Mouse (Mus musculus) embryonic facial prominence, embryonic 10.5 days (tissue): ENCODE measurements around the gene Ifi206. TPM values are rescaled to one million over a fixed set of nuclear protein-coding genes. Genes with fewer than 3 reads are reported as not detected.

Experiments
- DNase-seq: peaks from one replicate; pipeline ENCODE4 v3.0.0-alpha.2; 2017; ENCODE audit warnings: low spot score
- H3K27ac ChIP-seq: fragments of 300-500 bp; sonication (generic); replicated peaks from 2 replicates; pipeline ENCODE4 v1.5.1; 2016; ENCODE audit warnings: mild to moderate bottlenecking
- H3K27me3 ChIP-seq: fragments of 300-500 bp; sonication (generic); replicated peaks from 2 replicates; pipeline ENCODE4 v1.6.1; 2016; ENCODE audit warnings: low read depth, mild to moderate bottlenecking; ENCODE audit not compliant: poor library complexity, severe bottlenecking
- H3K36me3 ChIP-seq: fragments of 300-500 bp; sonication (generic); replicated peaks from 2 replicates; pipeline ENCODE4 v1.6.1; 2016; ENCODE audit warnings: mild to moderate bottlenecking, moderate library complexity
- H3K4me1 ChIP-seq: fragments of 300-500 bp; sonication (generic); 2 replicates; pipeline ENCODE4 v1.6.1; 2016
- H3K4me3 ChIP-seq: fragments of 300-500 bp; sonication (generic); 2 replicates; pipeline ENCODE4 v1.5.1; 2016; ENCODE audit warnings: mild to moderate bottlenecking, moderate library complexity
- H3K9me3 ChIP-seq: fragments of 300-500 bp; sonication (generic); 2 replicates; pipeline ENCODE4 v1.6.1; 2016; ENCODE audit warnings: mild to moderate bottlenecking
- WGBS: fragments of 180-500 bp; shearing (Covaris S2); methylation state at CpG from one replicate; pipeline ENCODE4 v1.1.7; 2016; 5-methylcytosine and 5-hydroxymethylcytosine counted together
- polyA plus RNA-seq: library from polyadenylated mRNA; unstranded; fragments of >200 nt; fragmentation: Nextera tagmentation; extraction: Ambion mirVana; gene quantifications from 2 replicates; pipeline ENCODE4 v1.2.1, GENCODE M21; 2016

Ifi206 gene
- polyA plus RNA-seq, 1 experiment from 2014 or later, result not detected

GRCm38 (mm10) chr1:173441210-173441609 lies 49.6 kb downstream of the Ifi206 start:
- Histone ChIP-seq H3K4me1 (no peaks in the 10 kb centered on the region), H3K4me3 (no peak overlapping the region), H3K36me3 (no peaks in the 10 kb centered on the region), H3K9me3 (no peaks in the 10 kb centered on the region), H3K27ac (no peak overlapping the region), H3K27me3 (no peaks in the 10 kb centered on the region)
- no peak for DNase-seq
- 78% methylated on average over 4 of the region's 4 CpGs for WGBS

GRCm38 (mm10) chr1:173440681-173441080 lies 50.2 kb downstream of the Ifi206 start:
- H3K4me1 ChIP-seq, result no peaks in the 10 kb centered on the region
- H3K4me3 ChIP-seq, result no peak overlapping the region
- H3K36me3 ChIP-seq, result no peaks in the 10 kb centered on the region
- no peaks in the 10 kb centered on the region for H3K27me3 ChIP-seq
- no peaks in the 10 kb centered on the region for H3K9me3 ChIP-seq
- WGBS, result 85% methylated on average over 1 of the region's 1 CpGs
- H3K27ac ChIP-seq, result no peak overlapping the region
- no peak for DNase-seq

GRCm38 (mm10) chr1:173437161-173437953 lies 53.5 kb downstream of the Ifi206 start:
- 83% methylated on average over 6 of the region's 6 CpGs for WGBS
- no peak for DNase-seq
- no peaks in the 10 kb centered on the region for H3K36me3 ChIP-seq
- H3K27me3 ChIP-seq, result no peaks in the 10 kb centered on the region
- no peak overlapping the region for H3K4me3 ChIP-seq
- no peak overlapping the region for H3K27ac ChIP-seq
- H3K9me3 ChIP-seq, result no peaks in the 10 kb centered on the region
- no peaks in the 10 kb centered on the region for H3K4me1 ChIP-seq

DNA sequence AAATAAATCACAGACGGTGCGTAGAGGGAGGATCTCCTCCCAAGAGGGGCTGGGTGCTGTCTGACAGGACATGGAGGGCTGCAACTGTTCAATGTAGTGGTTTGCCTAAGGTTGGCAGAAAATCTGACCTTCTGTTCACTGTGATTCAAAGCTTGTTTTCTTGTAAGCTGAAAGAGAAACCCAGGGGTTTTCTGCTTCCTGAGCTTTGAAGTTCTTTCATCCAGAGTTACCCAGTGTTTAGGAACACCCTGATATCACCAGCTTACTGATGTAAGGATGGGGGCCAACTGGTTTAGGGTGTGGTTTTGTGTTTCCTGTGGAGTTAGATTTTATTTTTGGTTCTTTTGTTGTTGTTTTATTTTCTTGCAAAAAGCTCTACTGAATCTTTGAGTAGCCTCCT lies 58.4 kb downstream of the Ifi206 start:
- Histone ChIP-seq H3K4me3 (no peak overlapping the region), H3K27me3 (no peaks in the 10 kb centered on the region), H3K36me3 (no peaks in the 10 kb centered on the region), H3K4me1 (no peaks in the 10 kb centered on the region), H3K9me3 (no peaks in the 10 kb centered on the region), H3K27ac (no peak overlapping the region)
- 86% methylated on average over 2 of the region's 2 CpGs for whole genome bisulfite sequencing
- DNase-seq, result no peak

DNA sequence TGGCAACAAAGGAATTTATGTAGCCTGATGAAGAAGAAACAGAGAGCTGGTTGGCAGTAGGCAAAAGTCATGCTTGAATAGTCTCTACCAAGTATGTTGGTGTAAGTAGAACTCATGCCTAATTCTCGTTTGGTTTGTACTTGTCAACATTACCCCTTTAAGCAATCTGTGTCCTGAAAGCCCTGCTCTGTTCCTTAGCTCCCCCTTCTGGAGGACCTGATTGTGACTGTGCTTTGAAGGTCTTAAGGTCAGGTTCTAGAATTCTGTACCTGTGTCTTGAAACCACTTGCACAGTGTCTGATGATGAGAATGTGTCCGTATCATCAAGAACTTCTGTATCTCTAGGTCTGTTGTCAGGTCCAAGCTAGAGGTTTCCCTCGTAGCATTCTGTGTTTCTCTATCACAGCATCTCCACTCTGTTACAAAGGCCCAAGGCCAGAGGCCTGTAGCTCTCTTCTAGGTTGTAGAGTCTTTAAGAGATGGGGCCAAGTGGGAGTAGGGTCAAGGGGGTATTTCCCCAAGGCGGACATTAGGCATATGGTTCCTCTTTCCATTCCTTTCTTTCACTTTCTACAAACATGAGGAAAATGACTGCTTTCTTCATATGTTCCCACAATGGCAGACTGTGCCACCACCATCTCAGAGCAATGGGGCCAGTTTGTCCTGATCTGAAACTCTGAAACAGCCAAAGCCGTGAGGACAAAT lies 60.7 kb downstream of the Ifi206 start:
- H3K27ac ChIP-seq, result no peak overlapping the region
- no peak overlapping the region for H3K4me3 ChIP-seq
- no peaks in the 10 kb centered on the region for H3K9me3 ChIP-seq
- DNase-seq, result no peak
- no peaks in the 10 kb centered on the region for H3K36me3 ChIP-seq
- H3K4me1 ChIP-seq, result no peaks in the 10 kb centered on the region
- WGBS, result 80% methylated on average over 5 of the region's 5 CpGs
- H3K27me3 ChIP-seq, result no peaks in the 10 kb centered on the region

GRCm38 (mm10) chr1:173427385-173427784 lies 63.5 kb downstream of the Ifi206 start:
- WGBS, result 79% methylated on average over 8 of the region's 8 CpGs
- Histone ChIP-seq H3K27me3 (no peaks in the 10 kb centered on the region), H3K4me1 (no peaks in the 10 kb centered on the region), H3K9me3 (no peaks in the 10 kb centered on the region), H3K27ac (no peak overlapping the region), H3K36me3 (no peaks in the 10 kb centered on the region), H3K4me3 (no peak overlapping the region)
- no peak for DNase-seq

GRCm38 (mm10) chr1:173426345-173426744 lies 64.5 kb downstream of the Ifi206 start:
- Histone ChIP-seq H3K27ac (no peak overlapping the region), H3K27me3 (no peaks in the 10 kb centered on the region), H3K4me1 (no peaks in the 10 kb centered on the region), H3K36me3 (no peaks in the 10 kb centered on the region), H3K4me3 (no peak overlapping the region), H3K9me3 (no peaks in the 10 kb centered on the region)
- WGBS, result 88% methylated on average over 2 of the region's 2 CpGs
- no peak for DNase-seq

GRCm38 (mm10) chr1:173420374-173420773 lies 70.5 kb downstream of the Ifi206 start:
- DNase-seq, result no peak
- H3K9me3 ChIP-seq, result no peaks in the 10 kb centered on the region
- H3K27ac ChIP-seq, result no peak overlapping the region
- no peaks in the 10 kb centered on the region for H3K27me3 ChIP-seq
- 76% methylated on average over 6 of the region's 6 CpGs for WGBS
- H3K4me3 ChIP-seq, result no peak overlapping the region
- no peaks in the 10 kb centered on the region for H3K36me3 ChIP-seq
- no peaks in the 10 kb centered on the region for H3K4me1 ChIP-seq

GRCm38 (mm10) chr1:173418936-173419621 lies 71.8 kb downstream of the Ifi206 start:
- Histone ChIP-seq H3K27me3 (no peaks in the 10 kb centered on the region), H3K27ac (no peak overlapping the region), H3K36me3 (no peaks in the 10 kb centered on the region), H3K9me3 (no peaks in the 10 kb centered on the region), H3K4me3 (no peak overlapping the region), H3K4me1 (no peaks in the 10 kb centered on the region)
- DNase-seq, result no peak
- 84% methylated on average over 1 of the region's 1 CpGs for WGBS

- 89% methylated on average over 3 of the region's 3 CpGs for WGBS
- no peak for DNase-seq
Measured at GRCm38 (mm10) chr1:173418516-173418915, 72.3 kb downstream of the Ifi206 start.

More at GRCm38 (mm10) chr1:173418516-173418915, 72.3 kb downstream of the Ifi206 start:
- Histone ChIP-seq H3K27me3 (no peaks in the 10 kb centered on the region), H3K36me3 (no peaks in the 10 kb centered on the region), H3K9me3 (no peaks in the 10 kb centered on the region), H3K4me3 (no peak overlapping the region), H3K27ac (no peak overlapping the region), H3K4me1 (no peaks in the 10 kb centered on the region)
